In genomic region chr11:101355916-101356315, GRCm38 (mm10) we compare ENCODE assay signal across 33 mouse cellular contexts. TPM values are rescaled to one million over a fixed set of nuclear protein-coding genes. Genes with fewer than 3 reads are reported as not detected.
DNase-seq lines count a peak whose midpoint lies in the region; ATAC-seq and TF ChIP-seq lines count a peak whose summit lies in the region.
"Had no signal": no experiment of that assay in that cellular context is flagged by ENCODE, and none has a peak within 500 bp of the region (broad histone marks: within the 10 kb centered on the region; RNA-seq: fewer than 3 reads in every experiment).

No protein-coding gene starts in this region.

- intact Hi-C loops in heart, postnatal 36 days (cut with DNase I), result no loop called here

- peaks cover 12% of the 10 kb centered on the region for H3K4me1 ChIP-seq in kidney, embryonic 14.5 days (ENCODE audit: control insufficient read depth, insufficient read depth, low read length)
- peaks cover 51% of the 10 kb centered on the region for H3K4me1 ChIP-seq in liver, adult 2 months (ENCODE audit: control insufficient read depth, insufficient read depth, low read length)
- H3K4me1 ChIP-seq in intestine, postnatal 0 days (replicated peaks; ENCODE audit: control insufficient read depth, insufficient read depth, low read length), result 0 out of 2 replicates have a peak, but pooled peaks cover 3% of the 10 kb centered on the region
- no peaks in the 10 kb centered on the region for H3K4me1 ChIP-seq in forebrain, postnatal 0 days (ENCODE audit: insufficient read depth)
- H3K4me1 ChIP-seq: embryonic facial prominence, embryonic 13.5 days; forebrain, embryonic 12.5 days; forebrain, embryonic 15.5 days; hindbrain, embryonic 13.5 days had no signal

- no peak for ATAC-seq in kidney, embryonic 14.5 days (ENCODE audit: low FRiP score, low TSS enrichment)
- ATAC-seq in intestine, postnatal 0 days, result peak; percentile 35; the same call in 1 of the 2 replicates
- ATAC-seq in forebrain, postnatal 0 days, result no peak
- ATAC-seq: forebrain, embryonic 15.5 days; hindbrain, embryonic 16.5 days had no signal

- DNase-seq in heart, adult 11 months, result peak; percentile 15
- no peak for DNase-seq in heart, postnatal 36 days
- DNase-seq in kidney, adult 18-20 months, result peak; percentile 45
- peak; percentile 94 for DNase-seq in liver, adult 2 months (ENCODE audit: extremely low read depth, low read depth, low spot score)
- DNase-seq in liver, result no peak
- DNase-seq in forebrain, postnatal 0 days, result no peak
- DNase-seq: adrenal gland, adult 2 months; adrenal gland, postnatal 14 days; cerebellum, adult 11-12 months; cerebellum, adult 8-10 months; cerebellum, postnatal 10 days; cerebellum, postnatal 36 days; embryo, embryonic 11 days; gastrocnemius, postnatal 10 days; gastrocnemius, postnatal 36 days had no signal

- H3K9ac ChIP-seq in kidney, embryonic 14.5 days (ENCODE audit: low read depth, low read length), result no peak overlapping the region
- H3K9ac ChIP-seq in liver, adult 2 months (ENCODE audit: low read depth, low read length), result peak overlapping the region; percentile 43; the same call in 1 of the 2 replicates
- H3K9ac ChIP-seq in intestine, postnatal 0 days (ENCODE audit: low read depth, low read length), result no peak overlapping the region
- H3K9ac ChIP-seq in forebrain, postnatal 0 days, result no peak overlapping the region
- H3K9ac ChIP-seq: embryonic facial prominence, embryonic 13.5 days; forebrain, embryonic 12.5 days; forebrain, embryonic 15.5 days; hindbrain, embryonic 13.5 days had no signal

- no peak overlapping the region for H3K4me2 ChIP-seq in kidney, embryonic 14.5 days (replicated peaks; ENCODE audit: low read depth, low read length)
- H3K4me2 ChIP-seq in intestine, postnatal 0 days (replicated peaks; ENCODE audit: low read depth), result no peak overlapping the region
- H3K4me2 ChIP-seq in forebrain, postnatal 0 days (ENCODE audit: low read depth), result no peak overlapping the region
- H3K4me2 ChIP-seq: embryonic facial prominence, embryonic 13.5 days; forebrain, embryonic 12.5 days; forebrain, embryonic 15.5 days; heart, embryonic 11.5 days; hindbrain, embryonic 13.5 days had no signal

- TF ChIP-seq CTCF in liver, adult 2 months (IDR thresholded peaks at IDR 0.05; ENCODE audit: low read depth, low read length), result no peak
- TF ChIP-seq CTCF in intestine, postnatal 0 days (IDR thresholded peaks at IDR 0.05; ENCODE audit: low read depth), result no peak
- no peak for TF ChIP-seq CTCF in forebrain, postnatal 0 days (IDR thresholded peaks at IDR 0.05; ENCODE audit: low read depth)

- 88% methylated on average over 2 of the region's 2 CpGs for WGBS in kidney, embryonic 14.5 days
- 12% methylated on average over 2 of the region's 2 CpGs for WGBS in liver, adult 2 months
- WGBS in intestine, postnatal 0 days, result 65% methylated on average over 2 of the region's 2 CpGs
- WGBS in forebrain, postnatal 0 days, result 88% methylated on average over 2 of the region's 2 CpGs

- no peaks in the 10 kb centered on the region for H3K79me2 ChIP-seq in liver, adult 2 months (ENCODE audit: control insufficient read depth, insufficient read depth, low read length)

- no peaks in the 10 kb centered on the region for H3K36me3 ChIP-seq in kidney, embryonic 14.5 days (ENCODE audit: control insufficient read depth, insufficient read depth, low read length)
- H3K36me3 ChIP-seq in liver, adult 2 months (ENCODE audit: control insufficient read depth, insufficient read depth, low read length), result no peaks in the 10 kb centered on the region
- no peaks in the 10 kb centered on the region for H3K36me3 ChIP-seq in intestine, postnatal 0 days (ENCODE audit: control insufficient read depth, insufficient read depth)
- no peaks in the 10 kb centered on the region for H3K36me3 ChIP-seq in forebrain, postnatal 0 days (ENCODE audit: insufficient read depth)
- H3K36me3 ChIP-seq: embryonic facial prominence, embryonic 10.5 days; embryonic facial prominence, embryonic 13.5 days; forebrain, embryonic 12.5 days; forebrain, embryonic 15.5 days; G1E; hindbrain, embryonic 10.5 days; hindbrain, embryonic 13.5 days had no signal

- no peak overlapping the region for H3K27ac ChIP-seq in kidney, embryonic 14.5 days (ENCODE audit: low read depth, low read length)
- H3K27ac ChIP-seq in liver, adult 2 months (replicated peaks; ENCODE audit: insufficient read depth, low read depth, low read length), result peak overlapping the region; percentile 96
- H3K27ac ChIP-seq in intestine, postnatal 0 days (ENCODE audit: low read depth, low read length), result peak overlapping the region; percentile 60
- H3K27ac ChIP-seq in forebrain, postnatal 0 days (ENCODE audit: low read depth, low read length), result no peak overlapping the region
- H3K27ac ChIP-seq: embryonic facial prominence, embryonic 10.5 days; embryonic facial prominence, embryonic 13.5 days; forebrain, embryonic 12.5 days; forebrain, embryonic 15.5 days; hindbrain, embryonic 10.5 days; hindbrain, embryonic 13.5 days had no signal

- no peaks in the 10 kb centered on the region for H3K27me3 ChIP-seq in kidney, embryonic 14.5 days (ENCODE audit: control insufficient read depth, insufficient read depth, low read length)
- no peaks in the 10 kb centered on the region for H3K27me3 ChIP-seq in liver, adult 2 months (ENCODE audit: control insufficient read depth, insufficient read depth, low read length)
- no peaks in the 10 kb centered on the region for H3K27me3 ChIP-seq in intestine, postnatal 0 days (replicated peaks; ENCODE audit: control insufficient read depth, insufficient read depth, low read length)
- H3K27me3 ChIP-seq in forebrain, postnatal 0 days (ENCODE audit: insufficient read depth, low read length), result no peaks in the 10 kb centered on the region
- H3K27me3 ChIP-seq: embryonic facial prominence, embryonic 13.5 days; forebrain, embryonic 12.5 days; forebrain, embryonic 15.5 days; hindbrain, embryonic 13.5 days had no signal

- no peaks in the 10 kb centered on the region for H3K9me3 ChIP-seq in kidney, embryonic 14.5 days (ENCODE audit: control insufficient read depth, low read length)
- no peaks in the 10 kb centered on the region for H3K9me3 ChIP-seq in intestine, postnatal 0 days (ENCODE audit: control insufficient read depth)
- no peaks in the 10 kb centered on the region for H3K9me3 ChIP-seq in forebrain, postnatal 0 days (ENCODE audit: low read length)
- H3K9me3 ChIP-seq: embryonic facial prominence, embryonic 10.5 days; embryonic facial prominence, embryonic 13.5 days; forebrain, embryonic 12.5 days; forebrain, embryonic 15.5 days; G1E; hindbrain, embryonic 10.5 days; hindbrain, embryonic 13.5 days had no signal

- H3K4me3 ChIP-seq in kidney, embryonic 14.5 days (ENCODE audit: low read length), result no peak overlapping the region
- H3K4me3 ChIP-seq in liver, adult 2 months (ENCODE audit: insufficient read depth, low read depth, low read length), result no peak overlapping the region
- no peak overlapping the region for H3K4me3 ChIP-seq in intestine, postnatal 0 days (ENCODE audit: low read depth, low read length)
- H3K4me3 ChIP-seq in forebrain, postnatal 0 days (ENCODE audit: low read depth, low read length), result no peak overlapping the region
- H3K4me3 ChIP-seq: embryonic facial prominence, embryonic 10.5 days; embryonic facial prominence, embryonic 13.5 days; erythroblast, embryonic 14.5 days; forebrain, embryonic 12.5 days; forebrain, embryonic 15.5 days; hindbrain, embryonic 10.5 days; hindbrain, embryonic 13.5 days had no signal

- TF ChIP-seq POLR2A in liver, adult 2 months (IDR thresholded peaks at IDR 0.05; ENCODE audit: extremely low read depth, insufficient read depth, low read length), result no peak

RNA-seq across cellular contexts. Expression of gene G6pc, which starts 11.4 kb away (rescaled TPM):
- not detected for total RNA-seq in heart, postnatal 36 days (2021)
- 0.08 TPM in 1 of 2 replicates, not detected in the other for polyA plus RNA-seq in kidney, embryonic 14.5 days (2014; fragmentation: Nextera tagmentation; extraction: Ambion mirVana)
- 121 and 144 TPM in 2 replicates for total RNA-seq in liver, adult 2 months (2014; rRNA removed)
- 115 and 146 TPM in 2 replicates for polyA plus RNA-seq in liver, adult 2 months (2012; rRNA removed)
- polyA plus RNA-seq in intestine, postnatal 0 days (2015; fragmentation: Nextera tagmentation; extraction: Ambion mirVana), result 54.3 and 63.3 TPM in 2 replicates
- not detected in 2 replicates for total RNA-seq in forebrain, postnatal 0 days (2014; rRNA removed)
- not detected in 2 replicates for polyA plus RNA-seq in forebrain, postnatal 0 days (2015; fragmentation: Nextera tagmentation; extraction: Ambion mirVana)
- total RNA-seq: gastrocnemius, adult 18-20 months; gastrocnemius, postnatal 36 days; granulocyte monocyte progenitor cell, adult 5-6 weeks; heart, adult 8-10 months; heart, postnatal 25 days had no signal
- polyA plus RNA-seq: cortical plate, adult 2 months; embryonic facial prominence, embryonic 10.5 days; embryonic facial prominence, embryonic 13.5 days; erythroblast, embryonic 14.5 days; forebrain, embryonic 12.5 days; forebrain, embryonic 15.5 days; G1E; heart, embryonic 11.5 days; heart, embryonic 14.5 days; hindbrain, embryonic 10.5 days; hindbrain, embryonic 13.5 days; hindbrain, embryonic 16.5 days had no signal

RNA-seq across cellular contexts. Expression of gene Aoc3, which starts 25.5 kb away (rescaled TPM):
- 10 to 100 TPM; 13.5 to 16.7 TPM for total RNA-seq in heart, postnatal 36 days (2021)
- 0.23 and 0.37 TPM in 2 replicates for polyA plus RNA-seq in kidney, embryonic 14.5 days (2014; fragmentation: Nextera tagmentation; extraction: Ambion mirVana)
- total RNA-seq in liver, adult 2 months (2014; rRNA removed), result 0.13 and 0.18 TPM in 2 replicates
- 0.05 and 0.16 TPM in 2 replicates for polyA plus RNA-seq in liver, adult 2 months (2012; rRNA removed)
- 3.7 and 4.4 TPM in 2 replicates for polyA plus RNA-seq in intestine, postnatal 0 days (2015; fragmentation: Nextera tagmentation; extraction: Ambion mirVana)
- 0.31 and 0.43 TPM in 2 replicates for total RNA-seq in forebrain, postnatal 0 days (2014; rRNA removed)
- 0.05 and 0.08 TPM in 2 replicates for polyA plus RNA-seq in forebrain, postnatal 0 days (2015; fragmentation: Nextera tagmentation; extraction: Ambion mirVana)
- total RNA-seq: granulocyte monocyte progenitor cell, adult 5-6 weeks had no signal
- polyA plus RNA-seq: forebrain, embryonic 12.5 days; forebrain, embryonic 15.5 days; hindbrain, embryonic 10.5 days; hindbrain, embryonic 13.5 days had no signal

RNA-seq across cellular contexts. Expression of gene Aoc2, which starts 31.1 kb away (rescaled TPM):
- total RNA-seq in heart, postnatal 36 days (2021), result 1 to 10 TPM; 1.8 to 2.2 TPM
- polyA plus RNA-seq in kidney, embryonic 14.5 days (2014; fragmentation: Nextera tagmentation; extraction: Ambion mirVana), result 1.9 TPM in 2 replicates
- total RNA-seq in liver, adult 2 months (2014; rRNA removed), result 0.40 and 0.46 TPM in 2 replicates
- 0.91 and 1.7 TPM in 2 replicates for polyA plus RNA-seq in liver, adult 2 months (2012; rRNA removed)
- polyA plus RNA-seq in intestine, postnatal 0 days (2015; fragmentation: Nextera tagmentation; extraction: Ambion mirVana), result 0.34 and 0.41 TPM in 2 replicates
- 2.7 and 4.4 TPM in 2 replicates for total RNA-seq in forebrain, postnatal 0 days (2014; rRNA removed)
- polyA plus RNA-seq in forebrain, postnatal 0 days (2015; fragmentation: Nextera tagmentation; extraction: Ambion mirVana), result 0.42 and 0.87 TPM in 2 replicates

RNA-seq across cellular contexts. Expression of gene Psme3, which starts 39.9 kb away (rescaled TPM):
- 10 to 100 TPM; 73.9 to 85.2 TPM for total RNA-seq in heart, postnatal 36 days (2021)
- polyA plus RNA-seq in kidney, embryonic 14.5 days (2014; fragmentation: Nextera tagmentation; extraction: Ambion mirVana), result 113 and 130 TPM in 2 replicates
- 15.8 and 16.8 TPM in 2 replicates for total RNA-seq in liver, adult 2 months (2014; rRNA removed)
- polyA plus RNA-seq in liver, adult 2 months (2012; rRNA removed), result 34.5 and 37.9 TPM in 2 replicates
- polyA plus RNA-seq in intestine, postnatal 0 days (2015; fragmentation: Nextera tagmentation; extraction: Ambion mirVana), result 59.5 and 60.2 TPM in 2 replicates
- 70.7 and 80.9 TPM in 2 replicates for total RNA-seq in forebrain, postnatal 0 days (2014; rRNA removed)
- polyA plus RNA-seq in forebrain, postnatal 0 days (2015; fragmentation: Nextera tagmentation; extraction: Ambion mirVana), result 78.2 and 88.0 TPM in 2 replicates

RNA-seq across cellular contexts. Expression of gene Becn1, which starts 53.8 kb away (rescaled TPM):
- total RNA-seq in heart, postnatal 36 days (2021), result 10 to 100 TPM; 88.6 to 98.7 TPM
- polyA plus RNA-seq in kidney, embryonic 14.5 days (2014; fragmentation: Nextera tagmentation; extraction: Ambion mirVana), result 112 and 164 TPM in 2 replicates
- total RNA-seq in liver, adult 2 months (2014; rRNA removed), result 43.8 and 57.8 TPM in 2 replicates
- 43.1 and 50.8 TPM in 2 replicates for polyA plus RNA-seq in liver, adult 2 months (2012; rRNA removed)
- polyA plus RNA-seq in intestine, postnatal 0 days (2015; fragmentation: Nextera tagmentation; extraction: Ambion mirVana), result 117 and 124 TPM in 2 replicates
- total RNA-seq in forebrain, postnatal 0 days (2014; rRNA removed), result 107 and 177 TPM in 2 replicates
- 133 and 145 TPM in 2 replicates for polyA plus RNA-seq in forebrain, postnatal 0 days (2015; fragmentation: Nextera tagmentation; extraction: Ambion mirVana)

Comparison
In these comparisons a context has a peak if more than half of its experiments do, and no peak if none do; other contexts are left out.
1. DNase-seq: peak in heart, adult 11 months (single experiment), kidney, adult 18-20 months (single experiment) and liver, adult 2 months (single experiment); none in heart, postnatal 36 days (0 of 2), liver (single experiment) and forebrain, postnatal 0 days (single experiment).
2. H3K27ac ChIP-seq: peak in liver, adult 2 months (single experiment) and intestine, postnatal 0 days (single experiment); none in kidney, embryonic 14.5 days (single experiment) and forebrain, postnatal 0 days (single experiment).
3. RNA of gene G6pc, which starts 11.4 kb away (polyA plus RNA-seq): 115 to 146 TPM in liver, adult 2 months and 54.3 to 63.3 TPM in intestine, postnatal 0 days; 0.08 TPM in kidney, embryonic 14.5 days and not detected in forebrain, postnatal 0 days; every median in the first group is over 10 times any median in the second.